Mouse (Mus musculus) MEL (cell line): ENCODE results near the gene BC025920. TPM values are rescaled to one million over a fixed set of nuclear protein-coding genes. Genes with fewer than 3 reads are reported as not detected.

Experiments used
- DNase-seq: peaks from one replicate; pipeline ENCODE4 v3.0.0; 2011; ENCODE audit warnings: low read depth, low spot score
- H3K27ac ChIP-seq: 2 replicates; pipeline ENCODE4 v1.5.1; 2012; ENCODE audit warnings: low read depth, mild to moderate bottlenecking, control low read depth, low read length, moderate library complexity; ENCODE audit not compliant: control insufficient read depth
- H3K27me3 ChIP-seq, 2 experiments: fragments of 150-350 bp in 1 of 2; sonication (generic) in 1 of 2; 2 replicates each; pipeline ENCODE4 v1.6.1; 2012; ENCODE audit warnings: low read length in 2 of 2, mild to moderate bottlenecking in 2 of 2, improper control_type of control experiment in 1 of 2, moderate library complexity in 1 of 2; ENCODE audit not compliant: insufficient read depth in 2 of 2, control insufficient read depth in 1 of 2
- H3K36me3 ChIP-seq, 2 experiments: 2 replicates each; pipeline ENCODE4 v1.6.1; 2012 to 2014; ENCODE audit warnings: low read length in 2 of 2, improper control_type of control experiment in 1 of 2, inconsistent platforms in 1 of 2, mild to moderate bottlenecking in 1 of 2; ENCODE audit not compliant: insufficient read depth in 2 of 2, control insufficient read depth in 1 of 2
- H3K4me1 ChIP-seq, 2 experiments: fragments of 150-350 bp in 1 of 2; sonication (generic) in 1 of 2; 2 replicates each; pipeline ENCODE4 v1.6.1; 2012; ENCODE audit warnings: low read length in 2 of 2, improper control_type of control experiment in 1 of 2, mild to moderate bottlenecking in 1 of 2; ENCODE audit not compliant: insufficient read depth in 2 of 2, control insufficient read depth in 1 of 2
- H3K4me3 ChIP-seq, 2 experiments: fragments of 150-350 bp in 1 of 2; sonication (generic) in 1 of 2; 2 replicates each; pipeline ENCODE4 v1.5.1; 2012; ENCODE audit warnings: low read depth in 2 of 2, low read length in 2 of 2, mild to moderate bottlenecking in 2 of 2, moderate library complexity in 2 of 2, control low read depth in 1 of 2, improper control_type of control experiment in 1 of 2; ENCODE audit not compliant: control insufficient read depth in 1 of 2, insufficient read depth in 1 of 2
- H3K79me2 ChIP-seq: 2 replicates; pipeline ENCODE4 v1.6.1; 2012; ENCODE audit warnings: mild to moderate bottlenecking, low read length, moderate library complexity; ENCODE audit not compliant: control insufficient read depth, poor library complexity, insufficient read depth
- H3K9ac ChIP-seq: 2 replicates; pipeline ENCODE4 v1.6.1; 2012; ENCODE audit warnings: low read depth, mild to moderate bottlenecking, control low read depth, low read length, moderate library complexity; ENCODE audit not compliant: control insufficient read depth, poor library complexity, severe bottlenecking
- H3K9me3 ChIP-seq: fragments of 150-350 bp; sonication (generic); replicated peaks from 2 replicates; pipeline ENCODE4 v1.6.1; 2012; ENCODE audit warnings: mild to moderate bottlenecking, low read length, improper control_type of control experiment, moderate library complexity; ENCODE audit not compliant: insufficient read depth
- BHLHE40 ChIP-seq: IDR thresholded peaks from 2 replicates; pipeline ENCODE4 v1.6.1; 2012; ENCODE audit warnings: low read depth, mild to moderate bottlenecking, inconsistent platforms, low read length, improper control_type of control experiment, borderline replicate concordance
- CHD2 ChIP-seq: IDR thresholded peaks from 2 replicates; pipeline ENCODE4 v1.6.1; 2011; ENCODE audit warnings: low read length, improper control_type of control experiment
- CTCF ChIP-seq, 3 experiments: IDR thresholded peaks in 2 of 3; conservative IDR thresholded peaks in 1 of 3; 2 replicates each; pipeline ENCODE4 v1.5.1; 2011 to 2012; ENCODE audit warnings: low read length in 3 of 3, low read depth in 2 of 3, mild to moderate bottlenecking in 2 of 3, improper control_type of control experiment in 1 of 3, inconsistent platforms in 1 of 3, mixed read lengths in 1 of 3, moderate library complexity in 1 of 3; ENCODE audit not compliant: control insufficient read depth in 1 of 3, insufficient read depth in 1 of 3, poor library complexity in 1 of 3, severe bottlenecking in 1 of 3
- ELF1 ChIP-seq: IDR thresholded peaks from 2 replicates; pipeline ENCODE4 v1.6.1; 2014; ENCODE audit warnings: low read depth, mild to moderate bottlenecking, inconsistent platforms, low read length, improper control_type of control experiment, moderate library complexity
- ETS1 ChIP-seq: IDR thresholded peaks from 2 replicates; pipeline ENCODE4 v1.6.1; 2012; ENCODE audit warnings: low read depth, mild to moderate bottlenecking, inconsistent platforms, low read length, improper control_type of control experiment, moderate library complexity
- GATA1 ChIP-seq: IDR thresholded peaks from 2 replicates; pipeline ENCODE4 v1.6.1; 2011; ENCODE audit warnings: low read depth, low read length, improper control_type of control experiment
- HCFC1 ChIP-seq: IDR thresholded peaks from 2 replicates; pipeline ENCODE4 v1.6.1; 2012; ENCODE audit warnings: low read depth, mild to moderate bottlenecking, inconsistent platforms, low read length, improper control_type of control experiment, moderate library complexity
- JUND ChIP-seq: IDR thresholded peaks from 2 replicates; pipeline ENCODE4 v1.6.1; 2011; ENCODE audit warnings: low read depth, mild to moderate bottlenecking, improper control_type of control experiment, low read length
- KAT2A ChIP-seq: conservative IDR thresholded peaks from 2 replicates; pipeline ENCODE4 v1.6.1; 2012; ENCODE audit warnings: low read depth, low read length, improper control_type of control experiment, inconsistent platforms
- MAFK ChIP-seq: IDR thresholded peaks from 2 replicates; pipeline ENCODE4 v1.6.1; 2011; ENCODE audit warnings: low read depth, mild to moderate bottlenecking, low read length, improper control_type of control experiment, borderline replicate concordance
- MAX ChIP-seq: IDR thresholded peaks from 2 replicates; pipeline ENCODE4 v1.6.1; 2011; ENCODE audit warnings: low read length, improper control_type of control experiment
- MAZ ChIP-seq: IDR thresholded peaks from 2 replicates; pipeline ENCODE4 v1.6.1; 2012; ENCODE audit warnings: low read depth, mild to moderate bottlenecking, inconsistent platforms, low read length, improper control_type of control experiment
- MXI1 ChIP-seq: IDR thresholded peaks from 2 replicates; pipeline ENCODE4 v1.6.1; 2011; ENCODE audit warnings: mild to moderate bottlenecking, low read depth, low read length, improper control_type of control experiment
- MYB ChIP-seq: IDR thresholded peaks from 2 replicates; pipeline ENCODE4 v1.6.1; 2011; ENCODE audit warnings: mild to moderate bottlenecking, low read depth, low read length, improper control_type of control experiment
- MYC ChIP-seq: IDR thresholded peaks from 2 replicates; pipeline ENCODE4 v1.6.1; 2011; ENCODE audit warnings: low read depth, mild to moderate bottlenecking, low read length, improper control_type of control experiment, moderate library complexity
- NELFE ChIP-seq: IDR thresholded peaks from 2 replicates; pipeline ENCODE4 v1.6.1; 2011; ENCODE audit warnings: low read depth, low read length, improper control_type of control experiment
- NRF1 ChIP-seq: IDR thresholded peaks from 2 replicates; pipeline ENCODE4 v1.6.1; 2014; ENCODE audit warnings: low read depth, mild to moderate bottlenecking, inconsistent platforms, low read length, improper control_type of control experiment, moderate library complexity; ENCODE audit not compliant: poor library complexity, insufficient read depth, severe bottlenecking
- POLR2A ChIP-seq, 2 experiments: IDR thresholded peaks; 2 replicates each; pipeline ENCODE4 v1.6.1; 2011 to 2012; ENCODE audit warnings: low read length in 2 of 2, mild to moderate bottlenecking in 2 of 2, control low read depth in 1 of 2, improper control_type of control experiment in 1 of 2, low read depth in 1 of 2, moderate library complexity in 1 of 2; ENCODE audit not compliant: control insufficient read depth in 1 of 2, insufficient read depth in 1 of 2, poor library complexity in 1 of 2
- POLR2AphosphoS2 ChIP-seq: IDR thresholded peaks from 2 replicates; pipeline ENCODE4 v1.6.1; 2011; ENCODE audit warnings: low read length, improper control_type of control experiment
- RCOR1 ChIP-seq: IDR thresholded peaks from 2 replicates; pipeline ENCODE4 v1.6.1; 2012; ENCODE audit warnings: low read depth, mild to moderate bottlenecking, inconsistent platforms, low read length, improper control_type of control experiment
- SIN3A ChIP-seq: IDR thresholded peaks from 2 replicates; pipeline ENCODE4 v1.6.1; 2012; ENCODE audit warnings: low read length, improper control_type of control experiment, inconsistent platforms
- TAL1 ChIP-seq: IDR thresholded peaks from 2 replicates; pipeline ENCODE4 v1.6.1; 2012; ENCODE audit warnings: mild to moderate bottlenecking, inconsistent platforms, low read length, moderate library complexity, mixed read lengths
- TBP ChIP-seq: IDR thresholded peaks from 2 replicates; pipeline ENCODE4 v1.8.0; 2011; ENCODE audit warnings: low read depth, low read length, improper control_type of control experiment
- TCF12 ChIP-seq: IDR thresholded peaks from 2 replicates; pipeline ENCODE4 v1.6.1; 2014; ENCODE audit warnings: low read depth, mild to moderate bottlenecking, inconsistent platforms, low read length, improper control_type of control experiment, moderate library complexity
- USF1 ChIP-seq: IDR thresholded peaks from 2 replicates; pipeline ENCODE4 v1.6.1; 2014; ENCODE audit warnings: low read depth, mild to moderate bottlenecking, inconsistent platforms, low read length, improper control_type of control experiment, moderate library complexity
- USF2 ChIP-seq, 2 experiments: IDR thresholded peaks; 2 replicates each; pipeline ENCODE4 v1.6.1; 2011 to 2012; ENCODE audit warnings: improper control_type of control experiment in 2 of 2, low read length in 2 of 2, borderline replicate concordance in 1 of 2, inconsistent platforms in 1 of 2, low read depth in 1 of 2, mild to moderate bottlenecking in 1 of 2; ENCODE audit not compliant: insufficient read depth in 1 of 2
- ZC3H11A ChIP-seq: IDR thresholded peaks from 2 replicates; pipeline ENCODE4 v1.6.1; 2012; ENCODE audit warnings: low read depth, mild to moderate bottlenecking, inconsistent platforms, low read length, improper control_type of control experiment
- ZMIZ1 ChIP-seq: IDR thresholded peaks from 2 replicates; pipeline ENCODE4 v1.6.1; 2012; ENCODE audit warnings: low read depth, mild to moderate bottlenecking, inconsistent platforms, low read length, improper control_type of control experiment, moderate library complexity
- ZNF384 ChIP-seq: IDR thresholded peaks from 2 replicates; pipeline ENCODE4 v1.6.1; 2012; ENCODE audit warnings: low read depth, mild to moderate bottlenecking, inconsistent platforms, low read length, improper control_type of control experiment
- polyA plus RNA-seq, 2 experiments: library from polyadenylated mRNA; stranded (reverse) in 1 of 2; unstranded in 1 of 2; fragments of >175 nt in 1 of 2; fragments of >200 nt in 1 of 2; gene quantifications; 2 replicates each; pipeline versions ENCODE4 v1.2.1 to v1.2.4; 2012; ENCODE audit warnings: low replicate concordance in 2 of 2, low read depth in 1 of 2; ENCODE audit not compliant: insufficient read length in 2 of 2, insufficient read depth in 1 of 2, missing spikeins in 1 of 2
- total RNA-seq: library from RNA; depleted of rRNA; stranded (reverse); fragments of 300-350 nt; gene quantifications from 2 replicates; pipeline ENCODE4 v1.2.3, GENCODE M21; 2012

BC025920 gene
- total and polyA plus RNA-seq, 3 experiments: 1.1 to 1.7 TPM; not detected in 1

DNA sequence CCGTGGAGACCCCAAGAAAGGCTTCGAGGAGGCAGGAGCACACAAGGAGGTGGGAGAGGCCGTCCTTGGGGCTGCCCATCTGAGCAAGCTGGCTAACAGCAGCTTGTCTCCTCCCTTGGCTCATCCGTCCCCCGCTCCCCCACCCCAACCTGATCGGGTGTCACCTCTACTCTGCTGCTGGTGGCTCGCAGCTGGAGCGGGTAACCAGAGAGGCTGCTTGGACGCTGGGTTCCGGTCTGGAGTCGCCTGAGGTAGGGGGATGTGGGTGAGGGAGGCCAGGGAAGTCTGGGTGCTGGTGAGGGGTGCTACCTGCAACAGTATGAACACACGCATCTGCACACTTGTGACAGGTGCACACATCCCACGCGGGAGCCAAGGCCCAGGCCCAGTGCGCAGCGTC, 22.3 kb downstream of the BC025920 start, which contains the start of gene Ankrd24:
Gene Ankrd24 (plus strand): TSS at position 151 of the 400 bp plus-strand sequence.
- peaks cover 2 to 19% of the 10 kb centered on the region in 2 experiments; a peak in 3 of 4 replicates for H3K4me1 ChIP-seq
- H3K4me3 ChIP-seq: peak within 1 kb of the TSS; percentile 70 to 90
- TF ChIP-seq MYC (no peak), MAZ (no peak), POLR2A (IDR thresholded peaks at IDR 0.05; ENCODE audit: control insufficient read depth in 1 of 2, insufficient read depth in 1 of 2, low read depth in 1 of 2, low read length in 2 of 2, poor library complexity in 1 of 2) (no peak), MYB (no peak), BHLHE40 (no peak), USF1 (no peak), NRF1 (no peak), GATA1 (no peak)
- H3K79me2 ChIP-seq: peaks cover 4% of the 10 kb centered on the region; the same call in 1 of the 2 replicates
- no peaks in the 10 kb centered on the region for H3K9me3 ChIP-seq
- peak within 1 kb of the TSS; percentile 93 for H3K27ac ChIP-seq
- no peaks in the 10 kb centered on the region; a peak in 1 of 4 replicates for H3K36me3 ChIP-seq
- peak within 1 kb of the TSS; percentile 93 for H3K9ac ChIP-seq
- H3K27me3 ChIP-seq: no peaks in the 10 kb centered on the region
- DNase-seq: no peak

DNA sequence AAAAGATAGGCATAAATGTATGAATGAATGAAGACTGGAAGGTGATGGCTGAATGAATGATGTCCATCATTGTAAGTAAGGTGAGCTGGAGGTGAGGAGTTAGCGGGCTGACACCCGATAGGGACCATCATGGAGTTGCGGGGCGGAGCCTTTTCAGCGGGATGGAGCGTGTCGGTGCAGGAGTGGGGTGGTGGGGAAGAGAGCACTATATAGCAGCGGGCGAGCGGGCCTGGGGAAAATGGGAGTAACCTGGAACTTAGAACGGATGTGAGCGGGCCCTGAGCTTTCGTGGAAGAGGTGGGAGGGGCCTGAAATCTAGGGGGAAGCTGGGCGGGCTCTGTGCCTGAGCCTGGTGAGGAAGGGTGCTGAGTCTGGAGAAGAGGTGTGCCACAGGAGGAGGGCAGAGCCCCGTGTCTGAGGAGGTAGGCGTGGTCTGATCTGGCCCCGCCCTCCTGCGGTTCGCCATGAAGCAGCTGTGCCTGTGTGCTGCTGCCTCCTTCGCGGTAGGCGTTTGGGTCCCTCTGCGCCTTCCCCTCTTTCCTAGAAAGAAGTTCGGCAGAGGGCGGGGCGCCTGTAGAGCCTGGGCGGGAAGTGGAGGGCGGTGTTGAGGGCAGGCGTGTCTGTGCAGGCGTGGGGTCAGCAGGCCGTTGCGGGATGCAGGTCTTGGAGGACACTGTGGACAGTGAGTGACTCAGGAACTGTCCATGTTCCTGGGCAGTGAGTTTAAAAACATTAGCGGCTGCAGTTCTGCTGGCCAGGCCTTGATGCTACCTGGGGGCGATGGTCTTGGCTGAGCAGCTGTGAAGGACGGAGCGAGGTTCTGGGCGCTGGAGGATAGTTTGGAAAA, 27.4 kb downstream of the BC025920 start:
- H3K36me3 ChIP-seq: peaks cover 0 to 6% of the 10 kb centered on the region in 2 experiments; a peak in 2 of 4 replicates
- H3K27me3 ChIP-seq: no peaks in the 10 kb centered on the region
- no peak overlapping the region for H3K27ac ChIP-seq
- no peaks in the 10 kb centered on the region for H3K9me3 ChIP-seq
- peaks cover 0 to 12% of the 10 kb centered on the region in 2 experiments; a peak in 3 of 4 replicates for H3K4me1 ChIP-seq
- peak; percentile 97 for DNase-seq
- H3K9ac ChIP-seq: peak overlapping the region; percentile 49
- H3K79me2 ChIP-seq: no peaks in the 10 kb centered on the region
- peak overlapping the region; percentile 50 to 53 for H3K4me3 ChIP-seq
- TF ChIP-seq NELFE (no peak), ZMIZ1 (0 out of 2 replicates have a peak, but pooled peaks have one; percentile 21), JUND (no peak), USF2 (IDR thresholded peaks at IDR 0.05; ENCODE audit: borderline replicate concordance in 1 of 2, insufficient read depth in 1 of 2, low read depth in 1 of 2, low read length in 2 of 2) (no peak), ETS1 (peak; percentile 40; the same call in 1 of the 2 replicates), ZNF384 (no peak), MAZ (peak; percentile 70; the same call in 1 of the 2 replicates), ZC3H11A (no peak), CTCF (IDR thresholded peaks at IDR 0.05 in 2 of 3, conservative IDR thresholded peaks at IDR 0.05 in 1 of 3; ENCODE audit: control insufficient read depth in 1 of 3, insufficient read depth in 1 of 3, low read depth in 2 of 3, low read length in 3 of 3, poor library complexity in 1 of 3, severe bottlenecking in 1 of 3) (no peak), KAT2A (no peak), SIN3A (no peak), MAX (peak; percentile 39; the same call in 1 of the 2 replicates), BHLHE40 (no peak), NRF1 (no peak; the same call in 1 of the 2 replicates), HCFC1 (peak; percentile 59; the same call in 1 of the 2 replicates), TBP (no peak), ELF1 (0 out of 2 replicates have a peak, but pooled peaks have one; percentile 27), TCF12 (no peak), MAFK (no peak), MYB (no peak), TAL1 (no peak), MXI1 (no peak), POLR2AphosphoS2 (no peak), CHD2 (no peak), RCOR1 (no peak)
